Mouse (Mus musculus): Measurements from ENCODE around the gene Gbp5. TPM values are rescaled to one million over a fixed set of nuclear protein-coding genes. Genes with fewer than 3 reads are reported as not detected.

Gbp5 gene
- total RNA-seq, 1 experiment: not detected

DNA sequence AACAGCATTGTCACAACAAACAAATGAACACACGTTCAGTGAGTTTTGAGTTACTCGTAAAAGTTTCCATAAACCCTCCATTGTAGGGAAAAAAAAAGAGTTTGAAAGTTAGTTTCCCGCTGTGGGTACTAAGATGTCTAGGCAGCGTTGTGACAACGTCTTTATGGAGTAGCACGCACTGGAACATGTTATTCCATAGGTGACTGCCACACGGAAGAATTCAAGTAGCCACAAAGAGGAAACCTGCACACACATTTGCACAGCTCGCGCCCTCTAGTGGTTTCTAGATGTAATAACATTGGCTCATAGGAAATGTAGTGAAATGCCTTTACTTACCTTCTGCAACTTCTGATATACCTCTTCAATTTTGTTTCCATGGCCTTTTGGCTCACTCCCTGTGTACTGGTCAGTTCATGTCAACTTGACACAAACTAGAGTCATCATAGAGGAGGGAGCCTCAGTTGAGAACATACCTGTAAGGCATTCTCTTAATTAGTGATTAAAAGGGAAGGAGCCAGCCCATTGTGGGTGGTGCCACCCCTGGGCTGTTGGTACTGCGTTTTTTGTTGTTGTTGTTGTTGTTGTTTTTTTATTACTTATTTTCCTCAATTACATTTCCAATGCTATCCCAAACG is 19.3 kb upstream of the Gbp5 start:
- TF ChIP-seq ZC3H11A (IDR thresholded peaks at IDR 0.05; ENCODE audit: borderline replicate concordance, low read depth, low read length) (no peak; the same call in 1 of the 2 replicates), MAFK (IDR thresholded peaks at IDR 0.05; ENCODE audit: insufficient read depth, low read depth, low read length) (no peak), CHD2 (IDR thresholded peaks at IDR 0.05; ENCODE audit: low read depth, low read length) (no peak), HCFC1 (IDR thresholded peaks at IDR 0.05; ENCODE audit: borderline replicate concordance, insufficient read depth, low read length) (no peak), ZNF384 (IDR thresholded peaks at IDR 0.05; ENCODE audit: low read depth, low read length) (no peak)
- Histone ChIP-seq H3K4me3 (ENCODE audit: insufficient read depth in 1 of 2, low read depth in 1 of 2, low read length in 2 of 2, poor library complexity in 1 of 2, severe bottlenecking in 1 of 2) (no peak overlapping the region), H3K27ac (ENCODE audit: insufficient read depth, low read depth, low read length, poor library complexity, severe bottlenecking) (no peak overlapping the region), H3K9me3 (ENCODE audit: control insufficient read depth, insufficient read depth, low read depth, low read length) (no peaks in the 10 kb centered on the region), H3K9ac (ENCODE audit: insufficient read depth, low read depth, low read length, poor library complexity, severe bottlenecking) (no peak overlapping the region), H3K4me1 (ENCODE audit: control insufficient read depth in 2 of 2, insufficient read depth in 2 of 2, low read length in 2 of 2, poor library complexity in 1 of 2) (no peaks in the 10 kb centered on the region), H3K36me3 (ENCODE audit: control insufficient read depth, insufficient read depth, low read length, poor library complexity, severe bottlenecking) (no peaks in the 10 kb centered on the region)
- DNase-seq (ENCODE audit: low read depth, low spot score): peak; percentile 17
- in situ Hi-C loops (cut with MboI; ENCODE audit: low sequenced_read_pairs in 2 of 2, unreplicated experiment in 2 of 2): loop anchor here (5.0 to 10.0 kb wide), 2 partner anchors 172 to 180 kb away; no protein-coding TSS in a partner anchor

DNA sequence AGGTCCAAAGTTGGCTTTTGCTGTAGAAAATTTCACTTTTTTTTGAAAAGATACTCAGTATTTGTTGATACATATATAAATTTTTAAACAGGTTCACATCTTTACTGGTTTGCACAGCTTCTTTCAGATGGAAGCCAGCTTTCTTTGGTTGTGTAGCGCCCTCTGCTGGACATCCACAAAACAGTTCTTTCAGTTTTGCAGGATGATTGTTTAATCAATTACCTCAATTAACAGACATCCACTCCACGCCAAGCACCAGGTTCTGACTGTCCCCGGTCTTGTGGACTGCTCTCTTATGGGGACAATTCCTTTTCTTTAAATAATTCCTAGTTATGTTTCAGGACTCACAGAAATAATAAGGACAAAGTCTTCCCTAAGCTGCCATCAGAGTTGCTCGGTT is 17.9 kb upstream of the Gbp5 start:
- DNase-seq (ENCODE audit: low read depth, low spot score): peak; percentile 41
- Histone ChIP-seq H3K9ac (ENCODE audit: insufficient read depth, low read depth, low read length, poor library complexity, severe bottlenecking) (no peak overlapping the region), H3K27ac (ENCODE audit: insufficient read depth, low read depth, low read length, poor library complexity, severe bottlenecking) (no peak overlapping the region), H3K4me1 (ENCODE audit: control insufficient read depth in 2 of 2, insufficient read depth in 2 of 2, low read length in 2 of 2, poor library complexity in 1 of 2) (no peaks in the 10 kb centered on the region), H3K4me3 (ENCODE audit: insufficient read depth in 1 of 2, low read depth in 1 of 2, low read length in 2 of 2, poor library complexity in 1 of 2, severe bottlenecking in 1 of 2) (no peak overlapping the region), H3K9me3 (ENCODE audit: control insufficient read depth, insufficient read depth, low read depth, low read length) (no peaks in the 10 kb centered on the region), H3K36me3 (ENCODE audit: control insufficient read depth, insufficient read depth, low read length, poor library complexity, severe bottlenecking) (no peaks in the 10 kb centered on the region)
- in situ Hi-C loops (cut with MboI; ENCODE audit: low sequenced_read_pairs in 2 of 2, unreplicated experiment in 2 of 2): loop anchor here in 1 of 2 experiments (10.0 to 25.0 kb wide), 2 partner anchors 181 to 236 kb away; partner anchors contain the start of gene Kyat3
- TF ChIP-seq MAFK (IDR thresholded peaks at IDR 0.05; ENCODE audit: insufficient read depth, low read depth, low read length) (no peak), ZC3H11A (IDR thresholded peaks at IDR 0.05; ENCODE audit: borderline replicate concordance, low read depth, low read length) (peak; percentile 89), CHD2 (IDR thresholded peaks at IDR 0.05; ENCODE audit: low read depth, low read length) (no peak), HCFC1 (IDR thresholded peaks at IDR 0.05; ENCODE audit: borderline replicate concordance, insufficient read depth, low read length) (no peak), ZNF384 (IDR thresholded peaks at IDR 0.05; ENCODE audit: low read depth, low read length) (no peak)

DNA sequence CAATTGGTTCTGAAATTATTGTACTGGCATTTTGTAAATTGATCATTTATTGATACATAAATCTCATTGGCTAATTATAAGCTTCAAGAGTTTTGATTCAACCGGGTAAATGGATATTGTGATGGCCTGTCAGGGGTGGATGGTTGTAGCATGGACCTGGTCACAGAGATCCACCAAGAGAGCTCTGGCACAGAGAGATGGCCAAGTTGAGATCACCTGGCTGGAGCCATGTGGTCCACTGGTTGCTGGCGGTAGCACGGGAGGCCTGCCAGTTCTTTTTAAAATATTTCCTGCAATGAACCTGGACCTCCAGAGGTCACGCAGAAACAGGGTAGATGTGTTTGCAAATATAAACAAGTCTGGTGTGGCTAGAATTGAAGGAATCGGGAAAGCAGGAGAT is 15.9 kb upstream of the Gbp5 start:
- Histone ChIP-seq H3K9ac (ENCODE audit: insufficient read depth, low read depth, low read length, poor library complexity, severe bottlenecking) (no peak overlapping the region), H3K27ac (ENCODE audit: insufficient read depth, low read depth, low read length, poor library complexity, severe bottlenecking) (no peak overlapping the region), H3K36me3 (ENCODE audit: control insufficient read depth, insufficient read depth, low read length, poor library complexity, severe bottlenecking) (no peaks in the 10 kb centered on the region), H3K9me3 (ENCODE audit: control insufficient read depth, insufficient read depth, low read depth, low read length) (no peaks in the 10 kb centered on the region), H3K4me1 (ENCODE audit: control insufficient read depth in 2 of 2, insufficient read depth in 2 of 2, low read length in 2 of 2, poor library complexity in 1 of 2) (no peaks in the 10 kb centered on the region), H3K4me3 (ENCODE audit: insufficient read depth in 1 of 2, low read depth in 1 of 2, low read length in 2 of 2, poor library complexity in 1 of 2, severe bottlenecking in 1 of 2) (no peak overlapping the region)
- in situ Hi-C loops (cut with MboI; ENCODE audit: low sequenced_read_pairs in 2 of 2, unreplicated experiment in 2 of 2): loop anchor here in 1 of 2 experiments (10.0 to 25.0 kb wide), 2 partner anchors 183 to 234 kb away; partner anchors contain the start of gene Kyat3
- no peak for TF ChIP-seq ZNF384 (IDR thresholded peaks at IDR 0.05; ENCODE audit: low read depth, low read length)
- TF ChIP-seq ZC3H11A (IDR thresholded peaks at IDR 0.05; ENCODE audit: borderline replicate concordance, low read depth, low read length): no peak
- TF ChIP-seq MAFK (IDR thresholded peaks at IDR 0.05; ENCODE audit: insufficient read depth, low read depth, low read length): no peak
- TF ChIP-seq HCFC1 (IDR thresholded peaks at IDR 0.05; ENCODE audit: borderline replicate concordance, insufficient read depth, low read length): no peak
- TF ChIP-seq CHD2 (IDR thresholded peaks at IDR 0.05; ENCODE audit: low read depth, low read length): no peak
- no peak for DNase-seq (ENCODE audit: low read depth, low spot score)

DNA sequence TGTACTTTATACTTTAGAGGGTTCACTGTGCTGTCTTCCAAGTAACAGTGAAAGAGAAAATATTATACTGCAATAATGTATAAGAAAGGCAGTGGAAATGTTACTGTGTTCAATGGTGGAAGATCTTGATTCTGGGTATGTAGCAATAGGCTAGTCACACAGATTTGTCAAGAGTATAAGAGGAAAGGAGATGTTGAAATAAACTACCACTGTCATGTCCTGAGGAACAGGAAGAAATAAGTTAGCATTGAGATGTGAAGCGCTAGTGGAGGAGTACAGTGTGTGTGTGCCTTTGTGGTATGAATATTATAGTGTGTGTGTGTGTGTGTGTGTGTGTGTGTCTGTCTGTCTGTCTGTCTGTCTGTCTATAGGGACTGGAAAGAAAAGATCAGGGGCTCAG is 15.4 kb upstream of the Gbp5 start:
- H3K4me3 ChIP-seq (ENCODE audit: insufficient read depth in 1 of 2, low read depth in 1 of 2, low read length in 2 of 2, poor library complexity in 1 of 2, severe bottlenecking in 1 of 2): no peak overlapping the region
- in situ Hi-C loops (cut with MboI; ENCODE audit: low sequenced_read_pairs in 2 of 2, unreplicated experiment in 2 of 2): loop anchor here in 1 of 2 experiments (10.0 to 25.0 kb wide), 2 partner anchors 184 to 234 kb away; partner anchors contain the start of gene Kyat3
- DNase-seq (ENCODE audit: low read depth, low spot score): no peak
- no peak overlapping the region for H3K9ac ChIP-seq (ENCODE audit: insufficient read depth, low read depth, low read length, poor library complexity, severe bottlenecking)
- TF ChIP-seq CHD2 (IDR thresholded peaks at IDR 0.05; ENCODE audit: low read depth, low read length) (no peak), MAFK (IDR thresholded peaks at IDR 0.05; ENCODE audit: insufficient read depth, low read depth, low read length) (no peak), ZC3H11A (IDR thresholded peaks at IDR 0.05; ENCODE audit: borderline replicate concordance, low read depth, low read length) (no peak), HCFC1 (IDR thresholded peaks at IDR 0.05; ENCODE audit: borderline replicate concordance, insufficient read depth, low read length) (no peak), ZNF384 (IDR thresholded peaks at IDR 0.05; ENCODE audit: low read depth, low read length) (no peak)
- no peak overlapping the region for H3K27ac ChIP-seq (ENCODE audit: insufficient read depth, low read depth, low read length, poor library complexity, severe bottlenecking)
- no peaks in the 10 kb centered on the region for H3K36me3 ChIP-seq (ENCODE audit: control insufficient read depth, insufficient read depth, low read length, poor library complexity, severe bottlenecking)
- no peaks in the 10 kb centered on the region for H3K4me1 ChIP-seq (ENCODE audit: control insufficient read depth in 2 of 2, insufficient read depth in 2 of 2, low read length in 2 of 2, poor library complexity in 1 of 2)
- H3K9me3 ChIP-seq (ENCODE audit: control insufficient read depth, insufficient read depth, low read depth, low read length): no peaks in the 10 kb centered on the region

Data from ES-E14 (cell line).